Mouse (Mus musculus) small intestine, adult 2 months (tissue): ENCODE measurements around the gene Bbs1.

ENCODE experiments used
- CTCF ChIP-seq: fragments of 200-500 bp; IDR thresholded peaks from 2 replicates; pipeline ENCODE4 v1.5.1; 2012; ENCODE audit warnings: low read depth, mild to moderate bottlenecking, control low read depth, inconsistent platforms, low read length, moderate library complexity, mixed read lengths; ENCODE audit not compliant: insufficient replicate concordance, insufficient read length; ENCODE audit errors: extremely low read depth
- POLR2A ChIP-seq: fragments of 200-500 bp; IDR thresholded peaks from 2 replicates; pipeline ENCODE4 v1.6.1; 2012; ENCODE audit warnings: low read depth, mild to moderate bottlenecking, control low read depth, inconsistent platforms, low read length, moderate library complexity

DNA sequence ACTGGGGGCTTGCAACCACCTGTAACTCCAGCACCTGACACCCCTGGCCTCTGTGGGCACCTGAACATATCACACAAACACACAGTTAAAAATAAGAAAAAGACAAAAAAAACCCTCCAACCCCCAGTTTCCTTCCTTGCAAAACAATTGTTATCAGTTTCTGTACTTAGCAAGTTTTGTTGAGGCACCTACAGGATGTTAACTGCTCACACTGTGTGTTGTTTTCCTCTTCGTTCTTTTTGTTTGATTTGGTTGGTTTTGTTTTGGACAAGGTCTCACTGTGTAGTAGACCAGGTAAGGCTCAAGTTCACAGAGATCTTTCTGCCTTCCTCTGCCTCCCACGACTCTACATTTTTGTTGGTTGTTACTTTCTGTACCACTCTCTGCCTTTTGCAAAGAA lies 63.8 kb downstream of the Bbs1 start:
- TF ChIP-seq POLR2A (no peak), CTCF (no peak)
